Mouse (Mus musculus): ENCODE measurements around the gene Atoh7. TPM values are rescaled to one million over a fixed set of nuclear protein-coding genes. Genes with fewer than 3 reads are reported as not detected.
"Not testable (repeated sequence)": the region's sequence is repeated elsewhere in the genome, so short reads cannot be mapped to it uniquely, and the experiment has no call there.

Gene Atoh7
- 0.47 and 0.74 TPM in 2 replicates for polyA plus RNA-seq (2016; fragmentation: Nextera tagmentation; extraction: Ambion mirVana)

- 3% methylated on average over 16 of the region's 16 CpGs for WGBS
- ATAC-seq (ENCODE audit: low FRiP score, low read depth): 0 out of 2 replicates have a peak, but pooled peaks have one; percentile 32
Observed at GRCm38 (mm10) chr10:63099521-63099920, at the start of gene Atoh7. Atoh7 (plus strand) TSS chr10:63099651.

GRCm38 (mm10) chr10:63051267-63051666, 48.2 kb upstream of the Atoh7 start:
- no peak for ATAC-seq (ENCODE audit: low FRiP score, low read depth)
- H3K9me3 ChIP-seq: no peaks in the 10 kb centered on the region
- H3K27ac ChIP-seq: no peak overlapping the region
- 74% methylated on average over 7 of the region's 7 CpGs for WGBS
- no peak overlapping the region for H3K9ac ChIP-seq
- H3K4me3 ChIP-seq: no peak overlapping the region
- peaks cover 5% of the 10 kb centered on the region; the same call in 1 of the 2 replicates for H3K4me1 ChIP-seq
- no peaks in the 10 kb centered on the region for H3K36me3 ChIP-seq
- no peak overlapping the region for H3K4me2 ChIP-seq (replicated peaks)
- H3K27me3 ChIP-seq (replicated peaks): no peaks in the 10 kb centered on the region

More at GRCm38 (mm10) chr10:63099521-63099920, at the start of gene Atoh7:
- H3K27ac ChIP-seq: no peak within 1 kb of the TSS
- H3K4me3 ChIP-seq: peak within 1 kb of the TSS; percentile 57
- peak within 1 kb of the TSS; percentile 69 for H3K9ac ChIP-seq
- peak within 1 kb of the TSS; percentile 80 for H3K4me2 ChIP-seq (replicated peaks)
- H3K27me3 ChIP-seq (replicated peaks): peaks cover 12% of the 10 kb centered on the region
- H3K9me3 ChIP-seq: no peaks in the 10 kb centered on the region
- peaks cover 4% of the 10 kb centered on the region; the same call in 1 of the 2 replicates for H3K4me1 ChIP-seq
- H3K36me3 ChIP-seq: no peaks in the 10 kb centered on the region

- Histone ChIP-seq H3K4me1 (peaks cover 5% of the 10 kb centered on the region; the same call in 1 of the 2 replicates), H3K36me3 (no peaks in the 10 kb centered on the region), H3K4me2 (replicated peaks) (no peak overlapping the region), H3K27ac (no peak overlapping the region), H3K4me3 (no peak overlapping the region), H3K9me3 (no peaks in the 10 kb centered on the region), H3K9ac (no peak overlapping the region), H3K27me3 (replicated peaks) (no peaks in the 10 kb centered on the region)
- ATAC-seq (ENCODE audit: low FRiP score, low read depth): no peak
- WGBS: 82% methylated on average over 6 of the region's 6 CpGs
Observed at GRCm38 (mm10) chr10:63052011-63052410, 47.4 kb upstream of the Atoh7 start.

- Histone ChIP-seq H3K4me1 (peaks cover 5% of the 10 kb centered on the region; the same call in 1 of the 2 replicates), H3K27ac (no peak overlapping the region), H3K9ac (no peak overlapping the region), H3K9me3 (no peaks in the 10 kb centered on the region), H3K4me3 (no peak overlapping the region), H3K4me2 (replicated peaks) (no peak overlapping the region), H3K36me3 (no peaks in the 10 kb centered on the region), H3K27me3 (replicated peaks) (no peaks in the 10 kb centered on the region)
- no peak for ATAC-seq (ENCODE audit: low FRiP score, low read depth)
- 56% methylated on average over 6 of the region's 6 CpGs for WGBS
Observed at GRCm38 (mm10) chr10:63053007-63053406, 46.4 kb upstream of the Atoh7 start.

- 89% methylated on average over 6 of the region's 6 CpGs for WGBS
- not testable (repeated sequence) for H3K4me1 ChIP-seq; H3K36me3 ChIP-seq; ATAC-seq (ENCODE audit: low FRiP score, low read depth); H3K27me3 ChIP-seq (replicated peaks); H3K4me2 ChIP-seq (replicated peaks); H3K4me3 ChIP-seq; H3K27ac ChIP-seq; H3K9ac ChIP-seq; H3K9me3 ChIP-seq
Observed at GRCm38 (mm10) chr10:63054071-63054470, 45.4 kb upstream of the Atoh7 start.

- Histone ChIP-seq H3K4me3 (no peak overlapping the region), H3K4me2 (replicated peaks) (no peak overlapping the region), H3K36me3 (no peaks in the 10 kb centered on the region), H3K4me1 (peaks cover 5% of the 10 kb centered on the region; the same call in 1 of the 2 replicates), H3K27ac (no peak overlapping the region), H3K9ac (no peak overlapping the region), H3K27me3 (replicated peaks) (no peaks in the 10 kb centered on the region), H3K9me3 (no peaks in the 10 kb centered on the region)
- no peak for ATAC-seq (ENCODE audit: low FRiP score, low read depth)
- WGBS: 74% methylated on average over 2 of the region's 2 CpGs
Observed at GRCm38 (mm10) chr10:63054586-63054985, 44.9 kb upstream of the Atoh7 start.

- H3K4me3 ChIP-seq: no peak overlapping the region
- no peaks in the 10 kb centered on the region for H3K36me3 ChIP-seq
- H3K4me1 ChIP-seq: peaks cover 5% of the 10 kb centered on the region; the same call in 1 of the 2 replicates
- ATAC-seq (ENCODE audit: low FRiP score, low read depth): no peak
- no peak overlapping the region for H3K27ac ChIP-seq
- no peak overlapping the region for H3K4me2 ChIP-seq (replicated peaks)
- no peaks in the 10 kb centered on the region for H3K9me3 ChIP-seq
- 36% methylated on average over 24 of the region's 24 CpGs for WGBS
- no peaks in the 10 kb centered on the region for H3K27me3 ChIP-seq (replicated peaks)
- no peak overlapping the region for H3K9ac ChIP-seq
Observed at GRCm38 (mm10) chr10:63056966-63057750, 42.3 kb upstream of the Atoh7 start.

- ATAC-seq (ENCODE audit: low FRiP score, low read depth): no peak
- no peaks in the 10 kb centered on the region for H3K27me3 ChIP-seq (replicated peaks)
- no peak within 1 kb of the TSS for H3K4me2 ChIP-seq (replicated peaks)
- H3K36me3 ChIP-seq: no peaks in the 10 kb centered on the region
- H3K4me3 ChIP-seq: no peak within 1 kb of the TSS
- WGBS: 84% methylated on average over 2 of the region's 2 CpGs
- H3K9me3 ChIP-seq: no peaks in the 10 kb centered on the region
- no peak within 1 kb of the TSS for H3K9ac ChIP-seq
- no peak within 1 kb of the TSS for H3K27ac ChIP-seq
- H3K4me1 ChIP-seq: no peaks in the 10 kb centered on the region
Observed at GRCm38 (mm10) chr10:63059862-63060261, 39.6 kb upstream of the Atoh7 start, which contains the start of gene Pbld1. Pbld1 (plus strand) TSS chr10:63060162.

- H3K27ac ChIP-seq: no peak overlapping the region
- no peaks in the 10 kb centered on the region for H3K4me1 ChIP-seq
- H3K4me2 ChIP-seq (replicated peaks): no peak overlapping the region
- no peak overlapping the region for H3K4me3 ChIP-seq
- H3K9me3 ChIP-seq: no peaks in the 10 kb centered on the region
- H3K9ac ChIP-seq: no peak overlapping the region
- no peak for ATAC-seq (ENCODE audit: low FRiP score, low read depth)
- H3K27me3 ChIP-seq (replicated peaks): no peaks in the 10 kb centered on the region
- H3K36me3 ChIP-seq: no peaks in the 10 kb centered on the region
- WGBS: 81% methylated on average over 11 of the region's 11 CpGs
Observed at GRCm38 (mm10) chr10:63060406-63060805, 39.0 kb upstream of the Atoh7 start.

GRCm38 (mm10) chr10:63061266-63061665, 38.2 kb upstream of the Atoh7 start:
- no peak overlapping the region for H3K27ac ChIP-seq
- no peaks in the 10 kb centered on the region for H3K4me1 ChIP-seq
- no peaks in the 10 kb centered on the region for H3K36me3 ChIP-seq
- no peaks in the 10 kb centered on the region for H3K9me3 ChIP-seq
- no peak for ATAC-seq (ENCODE audit: low FRiP score, low read depth)
- WGBS: 74% methylated on average over 12 of the region's 12 CpGs
- no peak overlapping the region for H3K4me3 ChIP-seq
- H3K9ac ChIP-seq: no peak overlapping the region
- no peak overlapping the region for H3K4me2 ChIP-seq (replicated peaks)
- no peaks in the 10 kb centered on the region for H3K27me3 ChIP-seq (replicated peaks)

- no peaks in the 10 kb centered on the region for H3K27me3 ChIP-seq (replicated peaks)
- H3K36me3 ChIP-seq: no peaks in the 10 kb centered on the region
- no peaks in the 10 kb centered on the region for H3K4me1 ChIP-seq
- no peak overlapping the region for H3K4me2 ChIP-seq (replicated peaks)
- no peak for ATAC-seq (ENCODE audit: low FRiP score, low read depth)
- no peaks in the 10 kb centered on the region for H3K9me3 ChIP-seq
- no peak overlapping the region for H3K4me3 ChIP-seq
- no peak overlapping the region for H3K9ac ChIP-seq
- no peak overlapping the region for H3K27ac ChIP-seq
- WGBS: 95% methylated on average over 5 of the region's 5 CpGs
Observed at GRCm38 (mm10) chr10:63062696-63063095, 36.8 kb upstream of the Atoh7 start.

- WGBS: 78% methylated on average over 7 of the region's 7 CpGs
Observed at GRCm38 (mm10) chr10:63063365-63063764, 36.1 kb upstream of the Atoh7 start.

More at GRCm38 (mm10) chr10:63063365-63063764, 36.1 kb upstream of the Atoh7 start:
- Histone ChIP-seq H3K9ac (no peak overlapping the region), H3K27ac (no peak overlapping the region), H3K4me3 (no peak overlapping the region), H3K4me2 (replicated peaks) (no peak overlapping the region), H3K27me3 (replicated peaks) (no peaks in the 10 kb centered on the region), H3K36me3 (no peaks in the 10 kb centered on the region), H3K9me3 (no peaks in the 10 kb centered on the region), H3K4me1 (no peaks in the 10 kb centered on the region)
- ATAC-seq (ENCODE audit: low FRiP score, low read depth): no peak
